Mouse (Mus musculus) embryonic facial prominence, embryonic 14.5 days (tissue): ENCODE measurements around the gene Abl2. TPM values are rescaled to one million over a fixed set of nuclear protein-coding genes. Genes with fewer than 3 reads are reported as not detected.
A peak's percentile ranks its signal among the peaks of the same experiment; 100 is the strongest.
"Not testable (repeated sequence)": the region's sequence is repeated elsewhere in the genome, so short reads cannot be mapped to it uniquely, and the experiment has no call there.

Experiments
- ATAC-seq: fragments of 200-750 bp; cut with Nextera tagmentation; 2 replicates; pipeline ENCODE4 v1.8.0; 2017; ENCODE audit warnings: low read depth, moderate number of reproducible peaks, moderate TSS enrichment
- DNase-seq: peaks from one replicate; pipeline ENCODE4 v3.0.0-alpha.2; 2015; ENCODE audit warnings: low spot score
- H3K27ac ChIP-seq: fragments of 300-500 bp; sonication (generic); replicated peaks from 2 replicates; pipeline ENCODE4 v1.5.1; 2014; ENCODE audit warnings: low read depth, mild to moderate bottlenecking, low read length, moderate library complexity
- H3K27me3 ChIP-seq: fragments of 300-500 bp; sonication (generic); replicated peaks from 2 replicates; pipeline ENCODE4 v1.6.1; 2014; ENCODE audit warnings: low read length; ENCODE audit not compliant: control insufficient read depth, insufficient read depth
- H3K36me3 ChIP-seq: fragments of 300-500 bp; sonication (generic); 2 replicates; pipeline ENCODE4 v1.6.1; 2014; ENCODE audit warnings: low read length, mixed read lengths; ENCODE audit not compliant: control insufficient read depth, insufficient read depth
- H3K4me1 ChIP-seq: fragments of 300-500 bp; sonication (generic); 2 replicates; pipeline ENCODE4 v1.6.1; 2014; ENCODE audit warnings: antibody characterized with exemption, low read length; ENCODE audit not compliant: control insufficient read depth, insufficient read depth
- H3K4me2 ChIP-seq: fragments of 300-500 bp; sonication (generic); 2 replicates; pipeline ENCODE4 v1.6.1; 2014; ENCODE audit warnings: low read depth, mild to moderate bottlenecking, low read length, moderate library complexity, mixed read lengths
- H3K4me3 ChIP-seq: fragments of 300-500 bp; sonication (generic); 2 replicates; pipeline ENCODE4 v1.5.1; 2014; ENCODE audit warnings: low read depth, mild to moderate bottlenecking, low read length
- H3K9ac ChIP-seq: fragments of 300-500 bp; sonication (generic); 2 replicates; pipeline ENCODE4 v1.6.1; 2014; ENCODE audit warnings: low read depth, mild to moderate bottlenecking, low read length, moderate library complexity, mixed read lengths
- H3K9me3 ChIP-seq: fragments of 300-500 bp; sonication (generic); 2 replicates; pipeline ENCODE4 v1.6.1; 2016; ENCODE audit warnings: low read length; ENCODE audit not compliant: control insufficient read depth
- WGBS: fragments of 180-500 bp; shearing (Covaris S2); extraction: QIAGEN DNeasy Blood & Tissue Kit; methylation state at CpG from one replicate; pipeline ENCODE4 v1.1.7; 2014; 5-methylcytosine and 5-hydroxymethylcytosine counted together
- polyA plus RNA-seq: library from polyadenylated mRNA; unstranded; fragments of >200 nt; fragmentation: Nextera tagmentation; extraction: Ambion mirVana; gene quantifications from 2 replicates; pipeline ENCODE4 v1.2.1, GENCODE M21; 2014

Abl2 gene
- polyA plus RNA-seq = 5.4 and 5.5 TPM in 2 replicates

GRCm38 (mm10) chr1:156558024-156558930 lies at the start of gene Abl2:
Gene Abl2 (plus strand): TSS chr1:156558786.
- Histone ChIP-seq H3K4me1 (peaks cover 9% of the 10 kb centered on the region), H3K27ac (peak within 1 kb of the TSS; percentile 92), H3K36me3 (no peaks in the 10 kb centered on the region), H3K9me3 (no peaks in the 10 kb centered on the region), H3K27me3 (no peaks in the 10 kb centered on the region), H3K4me2 (peak within 1 kb of the TSS; percentile 62), H3K9ac (peak within 1 kb of the TSS; percentile 98), H3K4me3 (peak within 1 kb of the TSS; percentile 100)
- 11% methylated on average over 37 of the region's 60 CpGs for WGBS
- ATAC-seq (peak; percentile 97), DNase-seq (peak; percentile 95)

- no peaks in the 10 kb centered on the region for H3K4me1 ChIP-seq
- no peaks in the 10 kb centered on the region for H3K9me3 ChIP-seq
- no peak overlapping the region for H3K4me2 ChIP-seq
- H3K27me3 ChIP-seq = no peaks in the 10 kb centered on the region
- H3K4me3 ChIP-seq = no peak overlapping the region
- H3K27ac ChIP-seq = no peak overlapping the region
- no peak for ATAC-seq
- no peak overlapping the region for H3K9ac ChIP-seq
- 81% methylated on average over 3 of the region's 3 CpGs for WGBS
- no peaks in the 10 kb centered on the region for H3K36me3 ChIP-seq
- DNase-seq = no peak
Measured at GRCm38 (mm10) chr1:156520136-156520780, 38.3 kb upstream of the Abl2 start.

- no peaks in the 10 kb centered on the region for H3K9me3 ChIP-seq
- no peak overlapping the region for H3K4me3 ChIP-seq
- H3K36me3 ChIP-seq = no peaks in the 10 kb centered on the region
- H3K4me2 ChIP-seq = no peak overlapping the region
- no peak overlapping the region for H3K27ac ChIP-seq
- no peaks in the 10 kb centered on the region for H3K27me3 ChIP-seq
- ATAC-seq (no peak), DNase-seq (peak; percentile 71)
- H3K4me1 ChIP-seq = no peaks in the 10 kb centered on the region
- no peak overlapping the region for H3K9ac ChIP-seq
- 53% methylated on average over 15 of the region's 15 CpGs for WGBS
Measured at GRCm38 (mm10) chr1:156521796-156522517, 36.6 kb upstream of the Abl2 start.

- H3K9me3 ChIP-seq, DNase-seq, H3K36me3 ChIP-seq, H3K9ac ChIP-seq, H3K4me1 ChIP-seq, H3K27me3 ChIP-seq, H3K4me2 ChIP-seq, H3K27ac ChIP-seq, H3K4me3 ChIP-seq: not testable (repeated sequence)
- 85% methylated on average over 21 of the region's 22 CpGs for WGBS
- peak; percentile 88 for ATAC-seq
Measured at GRCm38 (mm10) chr1:156523842-156524241, 34.7 kb upstream of the Abl2 start, which contains the start of gene Gm10031. Gene Gm10031 (plus strand): TSS chr1:156524012.

- not testable (repeated sequence) for H3K4me3 ChIP-seq
Measured at GRCm38 (mm10) chr1:156532476-156533175, 26.0 kb upstream of the Abl2 start.

GRCm38 (mm10) chr1:156533483-156533882 lies 25.1 kb upstream of the Abl2 start:
- no peak for ATAC-seq

More at GRCm38 (mm10) chr1:156532476-156533175, 26.0 kb upstream of the Abl2 start:
- not testable (repeated sequence) for H3K36me3 ChIP-seq, DNase-seq, H3K9ac ChIP-seq, H3K9me3 ChIP-seq, H3K4me1 ChIP-seq, H3K4me2 ChIP-seq, H3K27ac ChIP-seq, ATAC-seq, H3K27me3 ChIP-seq
- WGBS = 85% methylated on average over 16 of the region's 16 CpGs

GRCm38 (mm10) chr1:156533911-156534310 lies 24.7 kb upstream of the Abl2 start:
- H3K9ac ChIP-seq = no peak overlapping the region
- 84% methylated on average over 4 of the region's 4 CpGs for WGBS
- H3K9me3 ChIP-seq = no peaks in the 10 kb centered on the region
- no peak overlapping the region for H3K4me2 ChIP-seq
- no peak overlapping the region for H3K27ac ChIP-seq
- H3K27me3 ChIP-seq = no peaks in the 10 kb centered on the region
- no peak for DNase-seq
- H3K4me1 ChIP-seq = no peaks in the 10 kb centered on the region
- no peak for ATAC-seq
- no peaks in the 10 kb centered on the region for H3K36me3 ChIP-seq
- H3K4me3 ChIP-seq = no peak overlapping the region

More at GRCm38 (mm10) chr1:156533483-156533882, 25.1 kb upstream of the Abl2 start:
- Histone ChIP-seq H3K9me3 (no peaks in the 10 kb centered on the region), H3K4me2 (no peak overlapping the region), H3K27ac (no peak overlapping the region), H3K4me1 (no peaks in the 10 kb centered on the region), H3K36me3 (no peaks in the 10 kb centered on the region), H3K27me3 (no peaks in the 10 kb centered on the region), H3K4me3 (no peak overlapping the region), H3K9ac (no peak overlapping the region)
- WGBS = 79% methylated on average over 3 of the region's 3 CpGs
- no peak for DNase-seq

- ATAC-seq (no peak), DNase-seq (no peak)
- Histone ChIP-seq H3K9me3 (no peaks in the 10 kb centered on the region), H3K4me1 (no peaks in the 10 kb centered on the region), H3K36me3 (no peaks in the 10 kb centered on the region), H3K4me3 (no peak overlapping the region), H3K27me3 (no peaks in the 10 kb centered on the region), H3K4me2 (no peak overlapping the region), H3K9ac (no peak overlapping the region), H3K27ac (no peak overlapping the region)
- 75% methylated on average over 2 of the region's 2 CpGs for WGBS
Measured at GRCm38 (mm10) chr1:156537031-156537430, 21.6 kb upstream of the Abl2 start.
